Mouse (Mus musculus) C2C12 (cell line): ENCODE results near the gene Ly9. TPM values are rescaled to one million over a fixed set of nuclear protein-coding genes. Genes with fewer than 3 reads are reported as not detected.

Source experiments
- H3K27me3 ChIP-seq: one replicate; pipeline ENCODE4 v1.6.1; 2011; ENCODE audit not compliant: control insufficient read depth, insufficient read depth, insufficient read length
- H3K36me3 ChIP-seq: one replicate; pipeline ENCODE4 v1.6.1; 2011; ENCODE audit not compliant: control insufficient read depth, insufficient read depth
- H3K4me3 ChIP-seq: one replicate; pipeline ENCODE4 v1.5.1; 2011; ENCODE audit warnings: mild to moderate bottlenecking, control low read depth; ENCODE audit not compliant: poor library complexity, insufficient read depth, severe bottlenecking
- H3K79me2 ChIP-seq: one replicate; pipeline ENCODE4 v1.6.1; 2011; ENCODE audit not compliant: control insufficient read depth, insufficient read depth
- H3K79me3 ChIP-seq: one replicate; pipeline ENCODE4 v1.6.1; 2011; ENCODE audit warnings: low read depth, control low read depth
- H3ac ChIP-seq: one replicate; pipeline ENCODE3; 2011; ENCODE audit warnings: low read depth; ENCODE audit not compliant: control insufficient read depth, insufficient read length
- CEBPB ChIP-seq: IDR thresholded peaks from one replicate; pipeline ENCODE4 v1.6.1; 2011; ENCODE audit warnings: low read depth, mild to moderate bottlenecking, control low read depth, moderate library complexity
- CTCF ChIP-seq: IDR thresholded peaks from one replicate; pipeline ENCODE4 v1.5.1; 2011; ENCODE audit not compliant: control insufficient read depth, insufficient read depth, insufficient read length
- FOSL1 ChIP-seq: IDR thresholded peaks from one replicate; pipeline ENCODE4 v1.8.0; 2011; ENCODE audit warnings: mild to moderate bottlenecking, low read length; ENCODE audit not compliant: poor library complexity, insufficient read depth, severe bottlenecking
- MAX ChIP-seq: IDR thresholded peaks from one replicate; pipeline ENCODE4 v1.6.1; 2011; ENCODE audit warnings: mild to moderate bottlenecking, control low read depth
- MYOD1 ChIP-seq: IDR thresholded peaks from one replicate; pipeline ENCODE4 v1.6.1; 2011; ENCODE audit warnings: low read depth; ENCODE audit not compliant: control insufficient read depth, insufficient read length
- MYOG ChIP-seq: IDR thresholded peaks from one replicate; pipeline ENCODE4 v1.6.1; 2011; ENCODE audit not compliant: control insufficient read depth, insufficient read length; ENCODE audit errors: extremely low read depth
- USF1 ChIP-seq: IDR thresholded peaks from one replicate; pipeline ENCODE4 v1.6.1; 2011; ENCODE audit warnings: low read depth, mild to moderate bottlenecking, control low read depth, moderate library complexity
- long read RNA-seq, 2 experiments: library from polyadenylated mRNA; unstranded; transcript quantifications; one replicate each; pipeline ENCODE4 v2.0.0; 2019 to 2020
- polyA plus RNA-seq: library from polyadenylated mRNA; unstranded; fragments of >200 nt; fragmentation: generic; extraction: Trizol; gene quantifications from one replicate; pipeline ENCODE4 v1.2.1, GENCODE M21; 2012; ENCODE audit warnings: missing spikeins

Gene Ly9
- polyA plus RNA-seq = not detected
- long read RNA-seq, experiment 1 = 0 reads
- long read RNA-seq, experiment 2 = 0 reads

DNA sequence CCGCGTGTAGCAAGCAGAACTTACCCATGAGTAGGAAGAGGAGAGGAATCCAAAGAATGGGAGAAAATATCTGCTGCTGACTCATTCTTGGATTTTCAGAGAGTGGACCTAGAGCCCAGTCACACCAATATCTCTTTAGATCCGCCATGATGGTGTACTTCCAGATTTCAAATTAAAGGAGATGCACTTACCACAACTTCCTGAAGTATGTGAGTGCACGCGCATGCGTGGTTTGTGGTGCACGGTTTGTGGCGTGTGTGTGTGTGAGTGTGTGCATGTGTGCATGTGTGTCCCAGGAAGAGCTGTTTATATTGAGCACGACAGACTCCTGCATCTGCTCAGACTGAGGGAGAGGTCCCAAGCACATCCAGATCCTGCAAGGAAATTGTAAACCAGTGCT lies at the start of gene Ly9:
Gene Ly9 (minus strand): TSS at position 235 of the 400 bp plus-strand sequence.
- Histone ChIP-seq H3K4me3 (no peak within 1 kb of the TSS), H3K79me3 (no peaks in the 10 kb centered on the region), H3ac (no peak within 1 kb of the TSS), H3K27me3 (no peaks in the 10 kb centered on the region), H3K36me3 (no peaks in the 10 kb centered on the region), H3K79me2 (no peaks in the 10 kb centered on the region)
- TF ChIP-seq MYOD1 (no peak), MYOG (no peak), FOSL1 (no peak), CEBPB (no peak), MAX (no peak), CTCF (no peak), USF1 (no peak)

DNA sequence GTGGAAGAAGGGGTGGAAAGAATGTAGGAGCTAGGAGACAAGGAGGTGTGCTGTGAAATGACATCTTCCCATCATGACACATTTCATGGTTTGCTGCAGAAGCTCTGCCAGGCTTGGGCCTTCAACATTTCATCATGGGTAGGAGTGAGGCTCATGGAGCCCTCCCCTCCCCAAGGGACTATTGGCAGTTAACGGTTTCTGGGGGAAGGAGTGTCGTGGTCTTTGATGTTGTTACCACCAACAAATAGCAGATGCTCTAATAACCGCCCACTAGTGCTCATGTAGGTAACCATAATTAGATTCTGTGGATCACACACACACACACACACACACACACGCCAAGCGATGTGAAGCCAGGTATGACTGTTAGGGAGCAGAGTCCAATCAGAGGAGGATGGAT lies 45.5 kb upstream of the Ly9 start, which contains the start of gene Slamf7:
Gene Slamf7 (minus strand): TSS at position 302 of the 400 bp plus-strand sequence.
- Histone ChIP-seq H3K4me3 (no peak within 1 kb of the TSS), H3K79me2 (no peaks in the 10 kb centered on the region), H3ac (no peak within 1 kb of the TSS), H3K27me3 (no peaks in the 10 kb centered on the region), H3K79me3 (no peaks in the 10 kb centered on the region), H3K36me3 (no peaks in the 10 kb centered on the region)
- no peak for TF ChIP-seq FOSL1
- TF ChIP-seq MYOG = no peak
- TF ChIP-seq MYOD1 = no peak
- TF ChIP-seq MAX = no peak
- no peak for TF ChIP-seq CTCF

DNA sequence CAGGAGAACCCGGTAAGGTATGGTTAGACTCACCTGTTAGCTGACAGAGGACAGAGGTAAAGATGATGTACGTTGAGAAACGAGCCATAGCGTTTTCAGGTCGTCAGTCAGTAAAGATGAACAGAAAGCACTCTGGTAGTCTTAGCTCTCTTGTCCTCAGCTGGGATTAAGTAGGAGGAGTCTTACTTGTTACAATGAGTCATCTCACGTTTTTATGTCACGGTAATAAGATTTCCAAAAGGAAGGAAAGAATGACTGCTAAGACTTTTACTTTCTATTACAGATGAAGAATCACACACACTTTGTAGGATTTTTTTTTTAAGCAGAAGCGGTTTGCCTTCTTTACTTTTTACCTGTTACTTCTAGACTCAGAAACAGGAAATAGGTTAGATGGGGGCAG lies 41.6 kb upstream of the Ly9 start:
- no peak overlapping the region for H3ac ChIP-seq
- no peaks in the 10 kb centered on the region for H3K79me3 ChIP-seq
- H3K36me3 ChIP-seq = no peaks in the 10 kb centered on the region
- TF ChIP-seq MAX (no peak), CEBPB (no peak), USF1 (no peak), MYOG (no peak), FOSL1 (no peak), MYOD1 (no peak), CTCF (no peak)
- no peaks in the 10 kb centered on the region for H3K27me3 ChIP-seq
- no peak overlapping the region for H3K4me3 ChIP-seq
- H3K79me2 ChIP-seq = no peaks in the 10 kb centered on the region

DNA sequence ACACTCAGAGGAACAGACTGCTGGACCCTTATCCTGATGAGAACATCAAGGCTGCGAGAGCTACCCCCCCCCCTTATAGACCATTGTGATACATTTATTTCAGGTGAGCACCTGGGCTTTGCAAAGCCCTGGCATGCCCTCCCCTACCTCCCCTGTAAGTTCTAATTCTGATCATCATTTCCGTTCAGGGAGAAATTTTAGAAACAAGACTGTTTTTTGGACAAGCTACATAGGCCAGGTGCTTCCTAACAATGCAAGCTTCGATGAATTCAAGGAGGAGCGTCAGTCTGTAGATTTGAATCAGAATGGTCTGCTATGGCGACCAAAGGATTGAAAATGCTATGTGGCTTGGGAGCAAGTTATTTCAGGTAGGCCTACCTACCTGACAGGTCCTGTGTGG lies 40.5 kb upstream of the Ly9 start:
- Histone ChIP-seq H3K79me3 (no peaks in the 10 kb centered on the region), H3K4me3 (no peak overlapping the region), H3ac (no peak overlapping the region), H3K27me3 (no peaks in the 10 kb centered on the region), H3K79me2 (no peaks in the 10 kb centered on the region), H3K36me3 (no peaks in the 10 kb centered on the region)
- TF ChIP-seq MAX (no peak), CTCF (no peak), USF1 (no peak), CEBPB (no peak), MYOG (no peak), MYOD1 (no peak), FOSL1 (no peak)

DNA sequence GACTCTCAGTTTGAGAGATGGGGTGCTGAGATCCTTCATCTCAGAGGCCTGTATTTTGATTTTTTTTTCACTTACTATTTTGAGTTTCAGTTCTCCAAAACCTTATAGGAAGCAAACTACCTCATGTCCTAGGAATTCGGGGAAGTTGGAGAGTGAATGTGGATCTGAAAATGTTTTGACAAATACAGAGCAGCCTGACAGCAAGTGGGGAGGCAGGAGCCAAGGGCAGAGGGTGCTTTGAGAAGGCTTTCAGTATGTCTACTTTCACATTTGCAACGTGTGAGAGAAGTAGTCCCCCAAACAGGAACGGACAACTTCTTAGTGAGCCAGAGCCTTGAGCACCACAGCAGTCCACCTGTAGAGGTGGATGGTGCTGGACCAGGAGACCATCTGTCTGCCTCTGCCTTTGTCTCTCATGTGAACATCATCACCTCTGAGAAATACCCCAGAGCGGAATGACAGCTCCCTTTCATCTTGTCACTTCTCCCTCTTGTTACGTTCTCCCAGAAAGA lies 39.3 kb upstream of the Ly9 start:
- Histone ChIP-seq H3K79me3 (no peaks in the 10 kb centered on the region), H3K79me2 (no peaks in the 10 kb centered on the region), H3K27me3 (no peaks in the 10 kb centered on the region), H3ac (no peak overlapping the region), H3K36me3 (no peaks in the 10 kb centered on the region), H3K4me3 (no peak overlapping the region)
- TF ChIP-seq CTCF (no peak), CEBPB (no peak), MAX (no peak), MYOG (no peak), MYOD1 (no peak), USF1 (no peak)

DNA sequence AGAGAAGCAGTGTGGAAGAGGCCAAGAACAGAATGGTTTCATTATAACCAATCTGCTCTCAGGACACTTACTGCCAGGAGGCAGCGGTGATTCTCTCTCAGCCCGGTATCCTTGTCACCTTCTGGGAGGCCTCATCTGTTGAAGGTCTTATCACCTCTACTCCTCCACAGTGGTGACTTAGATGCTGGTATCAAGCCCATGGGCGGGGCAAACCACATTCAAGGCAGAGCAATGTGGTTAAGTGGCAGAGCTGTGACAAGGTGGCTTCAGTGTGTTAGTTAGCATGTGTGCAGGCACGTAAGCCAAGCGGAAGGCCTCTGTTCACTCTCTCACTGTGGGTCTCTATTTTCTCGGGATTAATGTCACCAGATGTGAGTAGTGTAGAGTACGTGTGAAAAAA lies 36.4 kb upstream of the Ly9 start:
- no peaks in the 10 kb centered on the region for H3K27me3 ChIP-seq
- TF ChIP-seq FOSL1 (no peak), MYOG (no peak), CEBPB (no peak), MAX (no peak), MYOD1 (no peak)
- H3ac ChIP-seq = no peak overlapping the region
- no peaks in the 10 kb centered on the region for H3K36me3 ChIP-seq
- no peak overlapping the region for H3K4me3 ChIP-seq
- no peaks in the 10 kb centered on the region for H3K79me2 ChIP-seq
- no peaks in the 10 kb centered on the region for H3K79me3 ChIP-seq
